Mouse (Mus musculus): ENCODE measurements around the gene Pjvk.

- TF ChIP-seq POLR2A (IDR thresholded peaks at IDR 0.05; ENCODE audit: low read depth, low read length) (no peak), CTCF (IDR thresholded peaks at IDR 0.05; ENCODE audit: extremely low read depth, insufficient read length, insufficient replicate concordance, low read depth, low read length) (no peak)
Measured at GRCm38 (mm10) chr2:76675451-76675850, 27.2 kb downstream of the Pjvk start.

Data from small intestine, adult 2 months (tissue).